Mouse (Mus musculus) liver, embryonic 16.5 days (tissue): ENCODE results near the gene Heatr5b. TPM values are rescaled to one million over a fixed set of nuclear protein-coding genes. Genes with fewer than 3 reads are reported as not detected.

Experiments
- ATAC-seq: fragments of 200-750 bp; cut with Nextera tagmentation; 2 replicates; pipeline ENCODE4 v1.8.0; 2017; ENCODE audit warnings: low read depth, mild to moderate bottlenecking, moderate number of reproducible peaks, moderate library complexity
- H3K27ac ChIP-seq: fragments of 300-500 bp; sonication (generic); 2 replicates; pipeline ENCODE4 v1.5.1; 2014; ENCODE audit warnings: mild to moderate bottlenecking, low read length
- H3K27me3 ChIP-seq: fragments of 300-500 bp; sonication (generic); 2 replicates; pipeline ENCODE4 v1.6.1; 2014; ENCODE audit warnings: low read depth, low read length, mixed read lengths; ENCODE audit not compliant: control insufficient read depth, insufficient read depth
- H3K36me3 ChIP-seq: fragments of 300-500 bp; sonication (generic); 2 replicates; pipeline ENCODE4 v1.6.1; 2014; ENCODE audit warnings: mild to moderate bottlenecking; ENCODE audit not compliant: control insufficient read depth, insufficient read depth
- H3K4me1 ChIP-seq: fragments of 300-500 bp; sonication (generic); 2 replicates; pipeline ENCODE4 v1.6.1; 2014; ENCODE audit warnings: low read depth, low read length, mixed read lengths; ENCODE audit not compliant: control insufficient read depth
- H3K4me2 ChIP-seq: fragments of 300-500 bp; sonication (generic); 2 replicates; pipeline ENCODE4 v1.6.1; 2014; ENCODE audit warnings: low read depth, low read length, mixed read lengths
- H3K4me3 ChIP-seq: fragments of 300-500 bp; sonication (generic); 2 replicates; pipeline ENCODE4 v1.5.1; 2014; ENCODE audit warnings: low read depth, mild to moderate bottlenecking, low read length
- H3K9ac ChIP-seq: fragments of 300-500 bp; sonication (generic); 2 replicates; pipeline ENCODE4 v1.6.1; 2014; ENCODE audit warnings: low read depth, low read length
- H3K9me3 ChIP-seq: fragments of 300-500 bp; sonication (generic); replicated peaks from 2 replicates; pipeline ENCODE4 v1.6.1; 2016; ENCODE audit warnings: low read length; ENCODE audit not compliant: control insufficient read depth
- WGBS: fragments of 180-500 bp; shearing (Covaris S2); extraction: QIAGEN DNeasy Blood & Tissue Kit; methylation state at CpG from one replicate; pipeline ENCODE4 v1.1.7; 2014; ENCODE audit not compliant: insufficient replicate concordance; 5-methylcytosine and 5-hydroxymethylcytosine counted together
- polyA plus RNA-seq: library from polyadenylated mRNA; unstranded; fragments of >200 nt; fragmentation: Nextera tagmentation; extraction: Ambion mirVana; gene quantifications from 2 replicates; pipeline ENCODE4 v1.2.1, GENCODE M21; 2015

Gene Heatr5b
- polyA plus RNA-seq, 1 experiment from 2014 or later: 4.7 TPM

DNA sequence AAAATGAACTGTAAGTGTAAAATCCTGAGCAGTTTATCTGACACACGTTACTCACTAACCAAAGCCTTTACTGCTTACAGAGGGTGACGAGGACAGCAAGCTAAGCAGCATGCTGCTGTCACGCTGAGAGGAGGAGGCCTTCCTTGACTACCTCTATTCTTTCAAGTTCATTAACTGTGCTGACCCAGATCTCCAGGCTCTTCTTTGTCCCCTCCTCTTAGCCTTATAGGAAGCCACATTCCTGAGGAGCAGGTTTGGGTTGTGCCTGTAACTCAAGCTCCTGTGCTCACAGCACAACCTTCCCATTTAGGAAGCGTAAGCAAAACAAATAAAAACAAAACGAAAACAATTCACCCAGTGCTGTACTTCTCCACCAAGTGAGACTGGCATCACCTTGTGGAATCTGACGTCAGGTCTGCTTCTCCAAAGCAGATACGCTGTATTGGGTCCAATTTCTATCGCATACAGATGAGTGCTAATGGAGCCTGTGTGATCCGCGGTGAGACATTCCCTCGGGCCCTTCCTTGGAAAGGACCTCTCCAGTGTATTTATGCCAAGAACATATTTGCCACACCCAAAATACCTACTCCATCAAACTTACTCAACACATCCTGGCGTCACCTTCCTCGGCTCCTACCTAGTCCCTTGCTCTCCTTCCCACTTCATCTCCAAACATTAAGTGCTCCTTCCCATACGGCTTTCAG lies 108.3 kb downstream of the Heatr5b start:
- Histone ChIP-seq H3K27me3 (no peaks in the 10 kb centered on the region), H3K4me1 (peaks cover 13% of the 10 kb centered on the region), H3K36me3 (no peaks in the 10 kb centered on the region), H3K27ac (no peak overlapping the region), H3K9ac (no peak overlapping the region), H3K4me3 (no peak overlapping the region), H3K4me2 (no peak overlapping the region), H3K9me3 (no peaks in the 10 kb centered on the region)
- ATAC-seq: no peak
- 81% methylated on average over 14 of the region's 14 CpGs for WGBS

DNA sequence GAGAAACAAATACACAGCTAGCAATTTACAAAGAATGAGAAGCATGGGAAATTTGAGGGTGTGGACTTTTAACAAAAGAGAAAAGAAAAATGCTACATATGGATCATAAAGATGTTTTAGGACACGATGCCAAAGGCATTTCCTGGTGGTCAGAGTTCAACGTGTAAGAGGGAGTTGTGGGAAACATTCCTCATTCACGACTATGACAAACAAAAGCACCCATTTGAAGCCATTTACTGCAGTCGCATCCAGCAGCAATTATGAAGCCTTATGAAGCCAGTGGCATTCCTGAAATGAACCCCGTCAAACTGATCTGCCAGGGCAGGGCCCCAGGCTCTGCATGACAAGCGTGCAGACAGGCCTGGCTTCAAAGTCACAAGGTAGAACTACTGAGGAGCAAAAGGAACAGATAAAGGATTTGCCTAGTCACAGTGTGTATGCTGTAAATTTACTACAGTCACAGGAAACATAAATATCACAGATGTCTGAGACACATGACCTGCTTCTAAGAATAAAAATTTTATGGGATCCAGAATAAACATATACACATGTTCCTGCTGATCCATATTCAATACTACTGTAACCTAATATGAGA lies 110.6 kb downstream of the Heatr5b start:
- no peak overlapping the region for H3K4me3 ChIP-seq
- no peak overlapping the region for H3K9ac ChIP-seq
- no peaks in the 10 kb centered on the region for H3K27me3 ChIP-seq
- H3K4me1 ChIP-seq: peaks cover 13% of the 10 kb centered on the region
- WGBS: 35% methylated on average over 6 of the region's 6 CpGs
- no peaks in the 10 kb centered on the region for H3K36me3 ChIP-seq
- no peaks in the 10 kb centered on the region for H3K9me3 ChIP-seq
- H3K27ac ChIP-seq: peak overlapping the region; percentile 64
- 0 out of 2 replicates have a peak overlapping the region, but pooled peaks have one; percentile 11 for H3K4me2 ChIP-seq
- ATAC-seq: peak; percentile 97

DNA sequence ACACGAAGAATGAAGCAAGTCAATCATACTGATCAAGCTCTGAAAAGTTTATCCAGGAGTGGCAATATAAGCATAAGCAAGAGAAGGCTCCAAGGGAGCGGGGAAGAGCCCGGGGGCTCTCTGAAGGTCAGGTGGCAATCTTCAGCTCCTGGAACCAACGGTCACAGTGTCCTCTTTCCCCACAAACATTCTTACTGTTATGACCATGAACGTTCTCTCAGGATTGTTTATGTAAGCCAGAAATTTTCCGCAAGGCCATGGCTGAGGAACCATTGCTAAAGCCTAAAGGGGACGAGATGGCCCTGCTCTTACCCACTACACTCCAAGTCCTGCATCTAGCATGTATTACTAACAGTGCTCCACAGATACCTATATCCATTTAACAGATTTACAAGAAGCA lies 113.5 kb downstream of the Heatr5b start:
- Histone ChIP-seq H3K4me3 (no peak overlapping the region), H3K4me2 (no peak overlapping the region), H3K27ac (no peak overlapping the region), H3K9ac (no peak overlapping the region), H3K4me1 (peaks cover 13% of the 10 kb centered on the region), H3K27me3 (no peaks in the 10 kb centered on the region), H3K36me3 (peaks cover 7% of the 10 kb centered on the region), H3K9me3 (no peaks in the 10 kb centered on the region)
- 85% methylated on average over 7 of the region's 7 CpGs for WGBS
- ATAC-seq: no peak

DNA sequence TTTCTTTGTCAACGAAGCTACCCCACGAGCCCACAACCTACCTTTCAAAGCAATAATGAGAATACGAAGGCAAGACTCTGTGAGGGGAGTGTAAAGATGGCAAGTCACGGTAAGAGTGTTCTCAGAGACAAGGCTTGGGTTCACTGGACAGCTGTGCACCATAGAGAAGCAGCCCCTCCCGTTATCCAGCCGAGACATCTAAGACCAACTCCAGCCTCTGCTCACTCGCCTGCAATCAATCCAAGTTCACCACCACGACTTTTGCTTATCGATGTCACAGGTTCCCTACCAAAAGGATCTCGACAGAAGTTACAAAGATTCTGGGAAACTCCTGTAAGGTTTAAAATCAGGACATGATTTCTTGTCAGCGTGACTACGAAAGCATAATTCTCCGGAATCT lies 116.1 kb downstream of the Heatr5b start:
- 83% methylated on average over 13 of the region's 13 CpGs for WGBS

DNA sequence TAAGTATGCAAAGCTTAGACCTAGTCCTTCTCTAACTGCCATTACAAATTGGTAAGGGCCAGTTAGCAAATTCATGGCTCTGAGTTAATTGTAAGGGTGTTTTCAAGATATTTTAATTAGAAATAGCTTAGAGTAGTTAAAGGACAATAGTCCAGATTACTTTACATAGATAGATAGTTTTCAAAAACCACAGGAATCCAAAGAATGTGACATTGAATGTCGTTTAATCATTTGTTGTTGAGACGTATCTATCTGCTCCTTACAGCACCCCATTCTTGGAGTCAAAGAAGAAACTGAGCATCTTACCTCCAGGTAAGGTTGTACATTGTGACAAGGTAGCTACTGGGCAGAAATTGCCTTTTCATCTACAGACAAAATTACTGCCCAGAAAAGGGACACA lies 124.9 kb downstream of the Heatr5b start:
- no peak overlapping the region for H3K4me2 ChIP-seq
- H3K4me3 ChIP-seq: no peak overlapping the region
- no peak overlapping the region for H3K27ac ChIP-seq
- no peaks in the 10 kb centered on the region for H3K4me1 ChIP-seq
- no peak for ATAC-seq
- no peak overlapping the region for H3K9ac ChIP-seq
- no peaks in the 10 kb centered on the region; the same call in 1 of the 2 replicates for H3K36me3 ChIP-seq
- 55% methylated on average over 2 of the region's 2 CpGs for WGBS
- no peaks in the 10 kb centered on the region for H3K9me3 ChIP-seq
- no peaks in the 10 kb centered on the region for H3K27me3 ChIP-seq

More for the DNA sequence above, 116.1 kb downstream of the Heatr5b start:
- H3K4me2 ChIP-seq: no peak overlapping the region
- H3K36me3 ChIP-seq: peaks cover 7% of the 10 kb centered on the region
- peaks cover 3% of the 10 kb centered on the region; the same call in 1 of the 2 replicates for H3K4me1 ChIP-seq
- no peak overlapping the region for H3K9ac ChIP-seq
- H3K4me3 ChIP-seq: no peak overlapping the region
- no peak for ATAC-seq
- no peaks in the 10 kb centered on the region for H3K9me3 ChIP-seq
- no peak overlapping the region for H3K27ac ChIP-seq
- H3K27me3 ChIP-seq: no peaks in the 10 kb centered on the region

DNA sequence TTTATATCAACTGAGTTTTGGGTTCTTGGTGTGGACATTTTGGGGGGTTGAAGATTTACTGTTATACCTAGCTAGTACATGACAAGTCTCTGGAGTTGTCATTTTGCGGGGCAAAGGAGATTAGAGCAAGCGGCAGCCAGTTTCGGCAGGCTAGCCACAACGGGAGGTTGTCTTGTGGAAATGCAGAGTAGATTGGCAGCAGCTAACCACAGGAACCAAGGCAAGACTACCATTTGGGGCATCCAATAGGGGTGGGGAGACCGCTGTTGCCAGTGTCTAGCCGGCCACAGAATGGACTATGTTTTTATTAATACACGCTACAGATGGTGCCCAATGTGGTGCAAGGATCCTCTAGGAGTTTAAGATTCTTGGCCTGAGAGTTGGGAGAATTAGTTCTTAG lies 126.7 kb downstream of the Heatr5b start:
- Histone ChIP-seq H3K4me1 (no peaks in the 10 kb centered on the region), H3K4me2 (no peak overlapping the region), H3K4me3 (no peak overlapping the region), H3K9me3 (no peaks in the 10 kb centered on the region), H3K36me3 (no peaks in the 10 kb centered on the region; the same call in 1 of the 2 replicates), H3K9ac (no peak overlapping the region), H3K27me3 (no peaks in the 10 kb centered on the region), H3K27ac (no peak overlapping the region)
- WGBS: 42% methylated on average over 7 of the region's 7 CpGs
- no peak for ATAC-seq

DNA sequence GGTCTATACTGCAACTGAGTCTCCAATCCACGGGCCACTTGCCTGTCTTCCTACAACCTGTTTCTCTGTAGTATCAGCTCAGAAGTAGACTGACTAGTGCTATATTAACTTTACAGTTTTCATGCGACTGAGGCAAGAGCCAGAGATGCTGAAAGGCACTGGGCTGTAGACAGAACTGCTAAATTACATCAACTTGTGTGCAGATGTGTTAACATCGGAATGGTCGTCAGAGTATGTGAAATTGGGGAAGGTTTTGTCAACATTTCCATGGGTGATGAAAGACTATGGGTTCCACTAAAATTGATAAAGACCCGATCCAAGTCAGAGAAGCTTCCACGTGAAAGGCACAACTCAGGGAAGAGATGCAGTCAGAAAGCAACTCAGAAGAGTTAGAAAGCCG lies 132.2 kb downstream of the Heatr5b start:
- ATAC-seq: no peak
- no peak overlapping the region for H3K4me3 ChIP-seq
- no peaks in the 10 kb centered on the region for H3K27me3 ChIP-seq
- H3K36me3 ChIP-seq: no peaks in the 10 kb centered on the region; the same call in 1 of the 2 replicates
- WGBS: 68% methylated on average over 7 of the region's 7 CpGs
- no peaks in the 10 kb centered on the region; the same call in 1 of the 2 replicates for H3K4me1 ChIP-seq
- H3K9me3 ChIP-seq: no peaks in the 10 kb centered on the region
- H3K4me2 ChIP-seq: no peak overlapping the region
- H3K9ac ChIP-seq: no peak overlapping the region
- H3K27ac ChIP-seq: no peak overlapping the region

Other genes starting within 250 kb of the Heatr5b start
- gene Strn, start 98.2 kb downstream of the Heatr5b start, polyA plus RNA-seq: 2.6 and 2.8 TPM in 2 replicates
- gene Gpatch11, start 203 bp upstream of the Heatr5b start, polyA plus RNA-seq: 13.0 and 14.5 TPM in 2 replicates
- 5.9 and 6.9 TPM in 2 replicates for gene Eif2ak2, start 47.2 kb upstream of the Heatr5b start, polyA plus RNA-seq
- gene Sult6b1, start 71.6 kb upstream of the Heatr5b start, polyA plus RNA-seq: 0.05 TPM in 1 of 2 replicates, not detected in the other
- 43.0 and 45.0 TPM in 2 replicates for gene Cebpzos, start 81.1 kb upstream of the Heatr5b start, polyA plus RNA-seq
- 22.5 and 22.9 TPM in 2 replicates for gene Cebpz, start 101.7 kb upstream of the Heatr5b start, polyA plus RNA-seq
- gene Ndufaf7, start 101.8 kb upstream of the Heatr5b start, polyA plus RNA-seq: 22.7 and 23.6 TPM in 2 replicates
- gene Prkd3, start 185.5 kb upstream of the Heatr5b start, polyA plus RNA-seq: 9.5 and 10.6 TPM in 2 replicates
- gene Qpct, start 216.5 kb upstream of the Heatr5b start, polyA plus RNA-seq: 20.1 and 24.5 TPM in 2 replicates